10 mouse cellular contexts compared by ENCODE assay signal in the genomic region with DNA sequence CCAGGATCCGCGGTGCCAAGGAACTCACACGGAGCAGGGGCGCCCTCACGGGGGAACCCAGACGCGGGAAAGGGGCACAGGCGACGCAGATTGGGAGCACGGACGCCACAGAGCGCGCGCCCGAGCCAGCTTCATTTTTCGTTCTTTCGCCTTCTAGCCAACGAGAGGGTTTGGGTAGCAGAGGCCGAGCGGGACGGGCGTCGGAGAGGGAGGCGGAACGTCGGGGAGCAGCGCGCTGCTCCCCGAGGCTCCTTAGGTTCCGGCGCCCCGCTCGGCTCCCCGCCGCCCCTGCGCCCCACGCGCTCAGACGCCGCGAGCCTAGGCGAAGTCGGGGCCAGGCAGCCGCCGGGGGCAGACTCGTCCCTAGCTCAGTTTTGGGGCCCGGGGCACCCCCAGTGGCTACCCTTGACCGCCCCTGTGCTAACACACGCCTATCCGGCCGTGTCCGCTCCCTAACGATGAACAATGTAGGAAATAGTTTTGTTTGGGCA. TPM values are rescaled to one million over a fixed set of nuclear protein-coding genes. Genes with fewer than 3 reads are reported as not detected.
DNase-seq lines count a peak whose midpoint lies in the region; ATAC-seq and TF ChIP-seq lines count a peak whose summit lies in the region.
"Had no signal": no experiment of that assay in that cellular context is flagged by ENCODE, and none has a peak within 500 bp of the region (broad histone marks: within the 10 kb centered on the region; RNA-seq: fewer than 3 reads in every experiment).

No protein-coding gene starts in this region.

- H3K4me3 ChIP-seq in kidney, postnatal 0 days (replicated peaks; ENCODE audit: low read depth, low read length), result peak overlapping the region; percentile 37
- H3K4me3 ChIP-seq in embryonic facial prominence, embryonic 14.5 days (ENCODE audit: low read depth, low read length), result peak overlapping the region; percentile 44
- peak overlapping the region; percentile 19 for H3K4me3 ChIP-seq in hindbrain, embryonic 15.5 days

- TF ChIP-seq CTCF in kidney, postnatal 0 days (IDR thresholded peaks at IDR 0.05; ENCODE audit: low read depth), result no peak; the same call in 1 of the 2 replicates

- H3K36me3 ChIP-seq in kidney, postnatal 0 days (ENCODE audit: insufficient read depth, low read length), result no peaks in the 10 kb centered on the region
- peaks cover 12% of the 10 kb centered on the region for H3K36me3 ChIP-seq in embryonic facial prominence, embryonic 14.5 days (ENCODE audit: control insufficient read depth, insufficient read depth, low read length)
- H3K36me3 ChIP-seq in hindbrain, embryonic 15.5 days, result no peaks in the 10 kb centered on the region

- no peak overlapping the region for H3K27ac ChIP-seq in kidney, postnatal 0 days
- H3K27ac ChIP-seq in embryonic facial prominence, embryonic 14.5 days (replicated peaks; ENCODE audit: low read depth, low read length), result peak overlapping the region; percentile 83
- H3K27ac ChIP-seq in hindbrain, embryonic 15.5 days (replicated peaks), result no peak overlapping the region

- H3K27me3 ChIP-seq in kidney, postnatal 0 days (ENCODE audit: insufficient read depth, low read length), result peaks cover 53% of the 10 kb centered on the region
- peaks cover 69% of the 10 kb centered on the region for H3K27me3 ChIP-seq in embryonic facial prominence, embryonic 14.5 days (replicated peaks; ENCODE audit: control insufficient read depth, insufficient read depth, low read length)
- H3K27me3 ChIP-seq in hindbrain, embryonic 15.5 days, result peaks cover 70% of the 10 kb centered on the region

- WGBS in kidney, postnatal 0 days, result 2% methylated on average over 50 of the region's 53 CpGs
- under 1% methylated on average over 21 of the region's 53 CpGs for WGBS in embryonic facial prominence, embryonic 14.5 days
- WGBS in hindbrain, embryonic 15.5 days, result under 1% methylated on average over 53 of the region's 53 CpGs

- H3K4me1 ChIP-seq in kidney, postnatal 0 days (replicated peaks; ENCODE audit: insufficient read depth, low read length), result peaks cover 12% of the 10 kb centered on the region; the same call in 1 of the 2 replicates
- no peaks in the 10 kb centered on the region for H3K4me1 ChIP-seq in embryonic facial prominence, embryonic 14.5 days (ENCODE audit: control insufficient read depth, insufficient read depth, low read length)
- peaks cover 29% of the 10 kb centered on the region for H3K4me1 ChIP-seq in hindbrain, embryonic 15.5 days (replicated peaks)

- peak overlapping the region; percentile 57 for H3K4me2 ChIP-seq in kidney, postnatal 0 days (ENCODE audit: low read length)
- peak overlapping the region; percentile 67 for H3K4me2 ChIP-seq in embryonic facial prominence, embryonic 14.5 days (ENCODE audit: low read depth, low read length)
- H3K4me2 ChIP-seq in hindbrain, embryonic 15.5 days, result peak overlapping the region; percentile 45

- DNase-seq in kidney, postnatal 0 days (ENCODE audit: low spot score), result no peak
- DNase-seq in kidney, adult 18-20 months, result no peak
- DNase-seq in embryonic facial prominence, embryonic 14.5 days (ENCODE audit: low spot score), result no peak
- peak; percentile 56 for DNase-seq in neural tube, embryonic 10.5 days (ENCODE audit: extremely low spot score, low spot score)
- DNase-seq in Muller cell, postnatal 12 days (ENCODE audit: inconsistent ontology term), result no peak
- no peak for DNase-seq in cerebellum, adult 11-12 months
- no peak for DNase-seq in layer of hippocampus, adult 18-20 months (ENCODE audit: low spot score in 2 of 2)

- no peaks in the 10 kb centered on the region for H3K9me3 ChIP-seq in kidney, postnatal 0 days (replicated peaks; ENCODE audit: low read length)
- peaks cover 5% of the 10 kb centered on the region for H3K9me3 ChIP-seq in embryonic facial prominence, embryonic 14.5 days (ENCODE audit: control insufficient read depth, low read length)
- no peaks in the 10 kb centered on the region for H3K9me3 ChIP-seq in hindbrain, embryonic 15.5 days

- ATAC-seq in kidney, postnatal 0 days (replicated peaks; ENCODE audit: low FRiP score, low read depth), result no peak
- ATAC-seq in embryonic facial prominence, embryonic 14.5 days (ENCODE audit: low read depth), result no peak
- ATAC-seq in hindbrain, embryonic 15.5 days (ENCODE audit: low FRiP score, low read depth), result no peak
- ATAC-seq: Patski had no signal

- peak overlapping the region; percentile 53 for H3K9ac ChIP-seq in kidney, postnatal 0 days (ENCODE audit: low read depth, low read length)
- peak overlapping the region; percentile 93 for H3K9ac ChIP-seq in embryonic facial prominence, embryonic 14.5 days (ENCODE audit: low read depth, low read length)
- no peak overlapping the region for H3K9ac ChIP-seq in hindbrain, embryonic 15.5 days

RNA-seq across cellular contexts. Expression of a gene that starts 2.6 kb away (rescaled TPM):
- polyA plus RNA-seq in kidney, postnatal 0 days (2015; fragmentation: Nextera tagmentation; extraction: Ambion mirVana), result 297 and 337 TPM in 2 replicates
- polyA plus RNA-seq in embryonic facial prominence, embryonic 14.5 days (2014; fragmentation: Nextera tagmentation; extraction: Ambion mirVana), result 1,478 and 1,518 TPM in 2 replicates
- 142 and 184 TPM in 2 replicates for polyA plus RNA-seq in hindbrain, embryonic 15.5 days (2015; fragmentation: Nextera tagmentation; extraction: Ambion mirVana)
- total RNA-seq in layer of hippocampus, adult 18-20 months (2021), result 10 to 100 TPM; 42.7 to 46.4 TPM

RNA-seq across cellular contexts. Expression of a gene that starts 5.8 kb away (rescaled TPM):
- not detected in 2 replicates for polyA plus RNA-seq in kidney, postnatal 0 days (2015; fragmentation: Nextera tagmentation; extraction: Ambion mirVana)
- 0.55 and 0.63 TPM in 2 replicates for polyA plus RNA-seq in embryonic facial prominence, embryonic 14.5 days (2014; fragmentation: Nextera tagmentation; extraction: Ambion mirVana)
- not detected in 2 replicates for polyA plus RNA-seq in hindbrain, embryonic 15.5 days (2015; fragmentation: Nextera tagmentation; extraction: Ambion mirVana)
- total RNA-seq in layer of hippocampus, adult 18-20 months (2021), result under 1 TPM; 0.10 to 0.20 TPM
- polyA plus RNA-seq: large intestine, adult 2 months; Patski had no signal
